7 mouse cellular contexts compared by ENCODE assay signal in the genomic region with DNA sequence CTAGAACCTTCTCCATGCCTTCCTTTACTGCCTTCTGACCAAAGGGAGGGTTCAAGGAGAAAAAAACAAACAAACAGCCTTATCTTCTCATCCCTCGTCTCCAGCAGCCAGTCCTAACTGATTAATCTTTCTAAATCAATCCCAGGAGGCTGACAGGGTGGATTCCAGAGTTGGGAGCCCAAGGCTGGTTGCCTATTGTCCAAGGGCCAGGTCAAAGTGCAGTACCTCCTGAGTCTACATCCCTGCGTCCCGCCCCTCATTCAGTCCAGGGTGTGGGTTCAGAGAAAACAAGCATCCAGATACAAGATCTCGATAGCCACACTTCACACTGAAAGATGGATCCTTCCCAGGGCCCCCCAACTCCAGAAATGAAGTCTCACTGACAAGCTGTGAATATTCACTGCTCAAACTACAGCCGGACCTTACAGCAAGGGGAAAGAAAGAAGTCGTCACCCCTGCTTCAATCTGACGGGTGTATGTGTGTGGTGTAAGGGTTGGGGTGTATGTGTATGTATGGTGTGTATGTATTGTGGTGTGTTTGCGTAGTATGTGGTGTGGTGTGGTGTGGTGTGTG. TPM values are rescaled to one million over a fixed set of nuclear protein-coding genes. Genes with fewer than 3 reads are reported as not detected.
DNase-seq lines count a peak whose midpoint lies in the region; ATAC-seq and TF ChIP-seq lines count a peak whose summit lies in the region.

No protein-coding gene starts in this region.

- no peak for DNase-seq in midbrain, embryonic 14.5 days
- no peak for DNase-seq in frontal cortex, postnatal 10 days (ENCODE audit: low spot score in 2 of 2)
- no peak for DNase-seq in T-cell, adult 2 months (ENCODE audit: low spot score)
- no peak for DNase-seq in ovary, postnatal 10 days (ENCODE audit: low spot score)

- no peaks in the 10 kb centered on the region for H3K9me3 ChIP-seq in embryonic facial prominence, embryonic 12.5 days
- no peaks in the 10 kb centered on the region for H3K9me3 ChIP-seq in intestine, postnatal 0 days (ENCODE audit: control insufficient read depth)
- H3K9me3 ChIP-seq in midbrain, embryonic 14.5 days (ENCODE audit: control insufficient read depth, low read length) = no peaks in the 10 kb centered on the region

- H3K4me2 ChIP-seq in embryonic facial prominence, embryonic 12.5 days (replicated peaks) = peak overlapping the region; percentile 97
- H3K4me2 ChIP-seq in intestine, postnatal 0 days (replicated peaks; ENCODE audit: low read depth) = peak overlapping the region; percentile 92
- H3K4me2 ChIP-seq in midbrain, embryonic 14.5 days (ENCODE audit: low read length) = peak overlapping the region; percentile 100

- H3K4me3 ChIP-seq in cortical plate, adult 2 months (ENCODE audit: insufficient read depth, low read length) = peak overlapping the region; percentile 95; the same call in 1 of the 2 replicates
- H3K4me3 ChIP-seq in embryonic facial prominence, embryonic 12.5 days = peak overlapping the region; percentile 97
- H3K4me3 ChIP-seq in intestine, postnatal 0 days (ENCODE audit: low read depth, low read length) = no peak overlapping the region
- H3K4me3 ChIP-seq in midbrain, embryonic 14.5 days (replicated peaks; ENCODE audit: low read depth, low read length) = peak overlapping the region; percentile 98

- ATAC-seq in embryonic facial prominence, embryonic 12.5 days (ENCODE audit: insufficient number of reproducible peaks, insufficient read depth, low FRiP score, low TSS enrichment) = no peak
- ATAC-seq in intestine, postnatal 0 days = 0 out of 2 replicates have a peak, but pooled peaks have one; percentile 19
- no peak for ATAC-seq in midbrain, embryonic 14.5 days (ENCODE audit: low FRiP score, low TSS enrichment)

- no peak for TF ChIP-seq POLR2A in cortical plate, adult 2 months (IDR thresholded peaks at IDR 0.05; ENCODE audit: extremely low read depth, insufficient read depth, low read length)

- H3K4me1 ChIP-seq in cortical plate, adult 2 months (ENCODE audit: control insufficient read depth, insufficient read depth, low read length) = peaks cover 11% of the 10 kb centered on the region
- H3K4me1 ChIP-seq in embryonic facial prominence, embryonic 12.5 days = peaks cover 37% of the 10 kb centered on the region
- peaks cover 21% of the 10 kb centered on the region; the same call in 1 of the 2 replicates for H3K4me1 ChIP-seq in intestine, postnatal 0 days (replicated peaks; ENCODE audit: control insufficient read depth, insufficient read depth, low read length)
- peaks cover 38% of the 10 kb centered on the region for H3K4me1 ChIP-seq in midbrain, embryonic 14.5 days (ENCODE audit: control insufficient read depth, insufficient read depth, low read length)

- no peaks in the 10 kb centered on the region for H3K27me3 ChIP-seq in embryonic facial prominence, embryonic 12.5 days
- H3K27me3 ChIP-seq in intestine, postnatal 0 days (replicated peaks; ENCODE audit: control insufficient read depth, insufficient read depth, low read length) = no peaks in the 10 kb centered on the region
- no peaks in the 10 kb centered on the region for H3K27me3 ChIP-seq in midbrain, embryonic 14.5 days (ENCODE audit: control insufficient read depth, insufficient read depth, low read length)

- H3K9ac ChIP-seq in embryonic facial prominence, embryonic 12.5 days = peak overlapping the region; percentile 100
- no peak overlapping the region for H3K9ac ChIP-seq in intestine, postnatal 0 days (ENCODE audit: low read depth, low read length)
- H3K9ac ChIP-seq in midbrain, embryonic 14.5 days (replicated peaks; ENCODE audit: low read length) = peak overlapping the region; percentile 100

- H3K27ac ChIP-seq in cortical plate, adult 2 months (ENCODE audit: insufficient read depth, low read length) = peak overlapping the region; percentile 79; the same call in 1 of the 2 replicates
- 0 out of 2 replicates have a peak overlapping the region, but pooled peaks have one; percentile 61 for H3K27ac ChIP-seq in embryonic facial prominence, embryonic 12.5 days
- H3K27ac ChIP-seq in intestine, postnatal 0 days (ENCODE audit: low read depth, low read length) = peak overlapping the region; percentile 46
- peak overlapping the region; percentile 99 for H3K27ac ChIP-seq in midbrain, embryonic 14.5 days (replicated peaks; ENCODE audit: low read depth, low read length)

- H3K36me3 ChIP-seq in embryonic facial prominence, embryonic 12.5 days = peaks cover 37% of the 10 kb centered on the region
- peaks cover 3% of the 10 kb centered on the region; the same call in 1 of the 2 replicates for H3K36me3 ChIP-seq in intestine, postnatal 0 days (ENCODE audit: control insufficient read depth, insufficient read depth)
- peaks cover 45% of the 10 kb centered on the region for H3K36me3 ChIP-seq in midbrain, embryonic 14.5 days (ENCODE audit: control insufficient read depth, insufficient read depth, low read length)

- WGBS in embryonic facial prominence, embryonic 12.5 days = 24% methylated on average over 8 of the region's 8 CpGs
- WGBS in intestine, postnatal 0 days = 35% methylated on average over 8 of the region's 8 CpGs
- WGBS in midbrain, embryonic 14.5 days = 11% methylated on average over 8 of the region's 8 CpGs

- no peak for TF ChIP-seq CTCF in cortical plate, adult 2 months (IDR thresholded peaks at IDR 0.05; ENCODE audit: extremely low read depth, insufficient read depth, low read length)
- no peak for TF ChIP-seq CTCF in intestine, postnatal 0 days (IDR thresholded peaks at IDR 0.05; ENCODE audit: low read depth)

RNA-seq across cellular contexts. Expression of a gene that starts 5.5 kb away (rescaled TPM):
- 29.6 and 31.7 TPM in 2 replicates for polyA plus RNA-seq in cortical plate, adult 2 months (2012; rRNA removed)
- polyA plus RNA-seq in embryonic facial prominence, embryonic 12.5 days (2016; fragmentation: Nextera tagmentation; extraction: Ambion mirVana) = 61.0 and 65.5 TPM in 2 replicates
- 9.9 and 11.7 TPM in 2 replicates for polyA plus RNA-seq in intestine, postnatal 0 days (2015; fragmentation: Nextera tagmentation; extraction: Ambion mirVana)
- 37.7 and 47.4 TPM in 2 replicates for polyA plus RNA-seq in midbrain, embryonic 14.5 days (2014; fragmentation: Nextera tagmentation; extraction: Ambion mirVana)

Comparison
In these comparisons a context has a peak if more than half of its experiments do, and no peak if none do; other contexts are left out.
1. H3K27ac ChIP-seq: peak in every context shown above with its lines; median percentile 99 in midbrain, embryonic 14.5 days; 79 in cortical plate, adult 2 months; 61 in embryonic facial prominence, embryonic 12.5 days; 46 in intestine, postnatal 0 days.